Mouse (Mus musculus) forebrain, embryonic 15.5 days (tissue): Measurements from ENCODE around the gene Gbp2. TPM values are rescaled to one million over a fixed set of nuclear protein-coding genes. Genes with fewer than 3 reads are reported as not detected.

Experiments used
- ATAC-seq: fragments of 200-750 bp; cut with Nextera tagmentation; replicated peaks from 2 replicates; pipeline ENCODE4 v1.8.0; 2017; ENCODE audit warnings: mild to moderate bottlenecking, moderate TSS enrichment, moderate library complexity
- H3K27ac ChIP-seq: fragments of 300-500 bp; sonication (generic); replicated peaks from 2 replicates; pipeline ENCODE4 v1.5.1; 2015; ENCODE audit warnings: mild to moderate bottlenecking, inconsistent platforms
- H3K27me3 ChIP-seq: fragments of 300-500 bp; sonication (generic); 2 replicates; pipeline ENCODE4 v1.6.1; 2015; ENCODE audit warnings: inconsistent platforms
- H3K36me3 ChIP-seq: fragments of 300-500 bp; sonication (generic); 2 replicates; pipeline ENCODE4 v1.6.1; 2015; ENCODE audit warnings: mild to moderate bottlenecking, inconsistent platforms
- H3K4me1 ChIP-seq: fragments of 300-500 bp; sonication (generic); 2 replicates; pipeline ENCODE4 v1.6.1; 2015; ENCODE audit warnings: inconsistent platforms
- H3K4me2 ChIP-seq: fragments of 300-500 bp; sonication (generic); replicated peaks from 2 replicates; pipeline ENCODE4 v1.6.1; 2015; ENCODE audit warnings: mild to moderate bottlenecking, inconsistent platforms
- H3K4me3 ChIP-seq: fragments of 300-500 bp; sonication (generic); 2 replicates; pipeline ENCODE4 v1.5.1; 2015; ENCODE audit warnings: mild to moderate bottlenecking, inconsistent platforms
- H3K9ac ChIP-seq: fragments of 300-500 bp; sonication (generic); replicated peaks from 2 replicates; pipeline ENCODE4 v1.6.1; 2015; ENCODE audit warnings: mild to moderate bottlenecking, inconsistent platforms
- H3K9me3 ChIP-seq: fragments of 300-500 bp; sonication (generic); 2 replicates; pipeline ENCODE4 v1.6.1; 2016; ENCODE audit warnings: inconsistent platforms
- WGBS: fragments of 180-500 bp; shearing (Covaris S2); methylation state at CpG from one replicate; pipeline ENCODE4 v1.1.7; 2015; ENCODE audit warnings: mixed read lengths; 5-methylcytosine and 5-hydroxymethylcytosine counted together
- polyA plus RNA-seq: library from polyadenylated mRNA; unstranded; fragments of >200 nt; fragmentation: Nextera tagmentation; extraction: Ambion mirVana; gene quantifications from 2 replicates; pipeline ENCODE4 v1.2.1, GENCODE M21; 2015

The Gbp2 gene
- 0.28 and 0.40 TPM in 2 replicates for polyA plus RNA-seq

DNA sequence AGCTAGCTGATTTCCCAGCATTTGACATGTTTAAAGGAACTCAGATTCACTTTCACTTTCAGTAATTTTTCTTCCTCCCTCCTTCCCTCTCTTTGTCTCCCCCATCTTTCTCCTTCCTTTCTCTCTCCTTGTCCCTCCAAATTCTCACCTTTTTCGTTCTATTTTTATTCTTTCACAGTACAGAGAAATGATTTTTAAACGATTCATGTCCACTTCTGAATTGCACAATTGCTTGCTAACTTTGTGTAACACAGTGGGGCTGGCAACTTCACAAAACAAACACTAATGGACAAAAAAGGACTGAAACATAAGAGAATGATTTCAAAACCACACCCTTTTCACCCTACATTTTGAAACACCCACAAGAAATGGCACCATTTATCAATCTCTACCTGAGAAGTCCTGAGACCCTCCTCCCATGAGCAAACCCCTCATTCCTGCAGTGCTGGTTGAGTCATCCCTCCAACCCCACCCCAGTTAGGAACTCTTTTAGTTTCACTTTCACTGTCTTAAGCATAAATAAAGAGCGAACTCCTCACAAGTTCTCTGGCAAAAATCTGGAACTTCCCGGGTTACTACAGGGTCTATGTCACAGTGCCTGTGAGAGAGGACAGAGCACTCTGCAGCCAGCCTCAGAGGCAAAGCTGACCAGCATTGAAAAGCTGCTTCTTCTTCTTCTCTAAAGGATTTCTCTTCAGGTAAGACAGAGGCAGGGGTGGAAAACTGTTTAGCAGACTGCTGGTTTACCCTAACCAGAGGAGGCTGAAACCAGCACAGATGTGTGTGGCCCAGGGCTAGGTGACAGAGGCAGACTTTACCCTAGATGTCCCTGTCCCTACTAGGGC, at the start of gene Gbp2:
Gbp2 (plus strand) TSS at position 492 of the 845 bp plus-strand sequence.
- WGBS = 69% methylated on average over 4 of the region's 4 CpGs
- no peaks in the 10 kb centered on the region for H3K4me1 ChIP-seq
- no peak within 1 kb of the TSS for H3K4me3 ChIP-seq
- H3K4me2 ChIP-seq = no peak within 1 kb of the TSS
- no peak for ATAC-seq
- no peak within 1 kb of the TSS for H3K27ac ChIP-seq
- H3K27me3 ChIP-seq = no peaks in the 10 kb centered on the region
- no peaks in the 10 kb centered on the region for H3K36me3 ChIP-seq
- H3K9me3 ChIP-seq = no peaks in the 10 kb centered on the region
- no peak within 1 kb of the TSS for H3K9ac ChIP-seq

DNA sequence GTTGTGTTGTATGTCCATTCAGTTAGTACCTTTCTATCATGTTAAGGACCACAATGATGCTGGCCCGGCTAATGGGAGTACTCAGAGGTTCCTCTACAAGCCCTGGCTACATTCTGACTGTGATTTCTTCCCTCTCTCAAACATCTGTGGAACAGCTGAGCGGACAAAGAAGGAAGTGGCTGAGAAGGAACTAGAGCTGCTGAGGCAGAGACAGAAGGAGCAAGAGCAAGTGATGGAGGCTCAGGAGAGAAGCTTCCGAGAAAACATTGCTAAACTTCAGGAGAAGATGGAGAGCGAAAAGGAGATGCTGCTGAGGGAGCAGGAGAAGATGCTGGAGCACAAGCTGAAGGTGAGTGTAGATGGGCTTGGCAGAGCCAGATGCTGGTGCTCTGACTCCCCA, 49.7 kb upstream of the Gbp2 start:
- Histone ChIP-seq H3K9ac (no peak overlapping the region), H3K4me3 (no peak overlapping the region), H3K27ac (no peak overlapping the region), H3K27me3 (no peaks in the 10 kb centered on the region), H3K36me3 (no peaks in the 10 kb centered on the region), H3K4me1 (no peaks in the 10 kb centered on the region), H3K4me2 (no peak overlapping the region), H3K9me3 (no peaks in the 10 kb centered on the region)
- ATAC-seq = no peak
- WGBS = 88% methylated on average over 4 of the region's 4 CpGs

DNA sequence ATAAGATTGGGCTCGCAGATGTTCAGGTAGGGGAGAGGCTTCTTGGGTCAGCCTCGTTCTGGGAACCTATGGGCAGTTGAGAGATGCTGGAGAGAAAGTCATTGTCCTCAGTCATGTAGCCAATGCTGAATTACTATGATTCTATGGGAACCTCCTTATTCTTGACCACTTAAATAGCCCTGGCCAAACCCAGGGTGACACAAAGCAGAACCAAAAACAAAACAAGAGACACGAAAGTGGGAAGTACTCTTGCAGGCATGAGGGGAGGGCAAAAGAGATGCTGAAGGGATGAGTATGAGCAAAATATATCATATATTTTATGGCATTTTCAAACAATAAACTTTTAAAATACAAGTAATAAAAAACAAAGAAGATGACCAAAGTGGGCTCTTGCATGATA, 43.3 kb upstream of the Gbp2 start:
- no peaks in the 10 kb centered on the region for H3K9me3 ChIP-seq
- no peaks in the 10 kb centered on the region for H3K36me3 ChIP-seq
- no peaks in the 10 kb centered on the region for H3K4me1 ChIP-seq
- no peak overlapping the region for H3K27ac ChIP-seq
- ATAC-seq = no peak
- H3K4me3 ChIP-seq = no peak overlapping the region
- WGBS = 78% methylated on average over 3 of the region's 3 CpGs
- no peak overlapping the region for H3K9ac ChIP-seq
- H3K4me2 ChIP-seq = no peak overlapping the region
- H3K27me3 ChIP-seq = no peaks in the 10 kb centered on the region

DNA sequence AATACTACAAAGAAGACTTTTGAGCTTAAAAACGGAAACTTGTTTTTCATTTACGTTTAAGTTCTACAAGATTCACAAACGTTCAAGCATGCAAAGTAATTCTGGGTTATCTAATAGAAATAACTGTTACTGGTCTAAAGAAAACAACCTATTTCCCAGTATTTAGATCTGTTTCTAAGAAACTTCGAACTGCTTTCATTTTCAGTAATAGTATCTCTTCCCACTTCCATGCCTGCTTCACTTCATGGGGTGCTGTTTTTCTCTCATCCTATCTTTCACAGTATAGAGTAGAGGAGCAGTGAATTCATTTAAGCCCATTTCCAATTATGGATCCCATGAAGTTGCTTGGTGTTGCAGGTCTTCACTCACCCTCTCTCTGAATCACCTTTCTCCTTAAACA, 42.1 kb upstream of the Gbp2 start:
- Histone ChIP-seq H3K9me3 (no peaks in the 10 kb centered on the region), H3K36me3 (no peaks in the 10 kb centered on the region), H3K9ac (no peak overlapping the region), H3K27ac (no peak overlapping the region), H3K4me2 (no peak overlapping the region), H3K27me3 (no peaks in the 10 kb centered on the region), H3K4me3 (no peak overlapping the region), H3K4me1 (no peaks in the 10 kb centered on the region)
- 93% methylated on average over 4 of the region's 4 CpGs for WGBS
- no peak for ATAC-seq

DNA sequence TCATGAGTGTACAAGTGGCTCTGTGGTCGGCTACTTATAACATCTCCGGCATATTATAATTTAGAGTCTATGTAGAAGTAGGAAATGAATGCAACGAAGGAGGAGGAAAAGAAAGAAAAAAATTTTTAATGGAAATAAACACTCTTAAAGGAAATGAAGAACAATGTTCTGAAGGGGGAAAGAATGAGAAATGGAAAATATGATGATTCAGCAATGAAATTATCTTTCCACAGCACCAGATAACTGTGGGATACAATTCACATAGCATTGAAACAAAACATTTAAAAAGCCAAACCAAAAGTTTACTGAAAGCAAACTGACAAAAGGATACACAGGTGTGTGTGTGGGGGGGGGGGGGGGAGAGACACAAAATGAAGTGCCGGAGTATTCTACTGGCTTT, 37.3 kb upstream of the Gbp2 start:
- Histone ChIP-seq H3K4me3 (no peak overlapping the region), H3K4me1 (no peaks in the 10 kb centered on the region), H3K27me3 (no peaks in the 10 kb centered on the region), H3K27ac (no peak overlapping the region), H3K36me3 (no peaks in the 10 kb centered on the region), H3K9me3 (no peaks in the 10 kb centered on the region), H3K4me2 (no peak overlapping the region), H3K9ac (no peak overlapping the region)
- ATAC-seq = no peak
- 93% methylated on average over 4 of the region's 4 CpGs for WGBS

DNA sequence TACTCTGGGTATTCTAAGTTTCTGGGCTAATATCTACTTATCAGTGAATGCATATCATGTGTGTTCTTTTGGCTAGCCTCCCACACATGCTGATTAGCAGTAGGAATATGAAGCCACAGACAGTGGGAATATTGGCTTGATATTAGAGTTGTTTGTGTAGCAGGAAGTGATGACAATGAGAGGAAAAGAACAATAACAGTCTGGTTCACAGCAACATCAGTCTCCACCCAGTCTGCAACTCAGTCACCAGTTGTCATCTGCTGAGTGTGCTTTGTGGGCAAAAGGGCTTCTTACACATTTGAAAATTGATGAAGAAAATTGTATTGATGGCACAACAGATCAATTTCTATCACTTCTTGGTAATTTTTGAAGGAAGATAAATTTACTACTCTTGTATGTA, 33.0 kb upstream of the Gbp2 start:
- Histone ChIP-seq H3K27ac (no peak overlapping the region), H3K4me1 (no peaks in the 10 kb centered on the region)
- no peak for ATAC-seq

DNA sequence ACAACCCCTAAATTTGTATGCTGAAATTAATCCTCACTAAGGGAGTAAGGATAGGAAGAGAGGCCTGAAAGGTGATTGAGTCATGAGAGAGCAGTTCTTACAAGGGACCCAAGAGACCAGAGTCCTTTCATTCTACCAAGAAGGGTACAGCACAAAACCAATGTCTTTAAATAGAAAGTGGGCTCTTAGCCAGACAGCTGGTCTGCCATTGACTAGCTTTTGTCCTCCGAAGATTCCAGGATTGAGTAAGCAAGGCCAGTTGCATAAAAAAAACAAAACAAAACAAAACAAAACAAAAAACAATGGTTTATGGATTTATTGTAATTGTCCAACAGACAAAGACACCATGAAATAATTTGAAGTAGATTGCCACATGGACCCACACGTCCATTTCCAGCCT, 31.5 kb upstream of the Gbp2 start:
- H3K36me3 ChIP-seq = no peaks in the 10 kb centered on the region
- H3K9me3 ChIP-seq = no peaks in the 10 kb centered on the region
- WGBS = 56% methylated on average over 2 of the region's 2 CpGs
- no peak overlapping the region for H3K27ac ChIP-seq
- no peaks in the 10 kb centered on the region for H3K27me3 ChIP-seq
- H3K4me3 ChIP-seq = no peak overlapping the region
- no peak overlapping the region for H3K9ac ChIP-seq
- H3K4me2 ChIP-seq = no peak overlapping the region
- no peaks in the 10 kb centered on the region for H3K4me1 ChIP-seq
- ATAC-seq = no peak

More for the DNA sequence above, 33.0 kb upstream of the Gbp2 start:
- no peak overlapping the region for H3K4me3 ChIP-seq
- no peaks in the 10 kb centered on the region for H3K27me3 ChIP-seq
- H3K9me3 ChIP-seq = no peaks in the 10 kb centered on the region
- H3K36me3 ChIP-seq = no peaks in the 10 kb centered on the region
- no peak overlapping the region for H3K9ac ChIP-seq
- no peak overlapping the region for H3K4me2 ChIP-seq

DNA sequence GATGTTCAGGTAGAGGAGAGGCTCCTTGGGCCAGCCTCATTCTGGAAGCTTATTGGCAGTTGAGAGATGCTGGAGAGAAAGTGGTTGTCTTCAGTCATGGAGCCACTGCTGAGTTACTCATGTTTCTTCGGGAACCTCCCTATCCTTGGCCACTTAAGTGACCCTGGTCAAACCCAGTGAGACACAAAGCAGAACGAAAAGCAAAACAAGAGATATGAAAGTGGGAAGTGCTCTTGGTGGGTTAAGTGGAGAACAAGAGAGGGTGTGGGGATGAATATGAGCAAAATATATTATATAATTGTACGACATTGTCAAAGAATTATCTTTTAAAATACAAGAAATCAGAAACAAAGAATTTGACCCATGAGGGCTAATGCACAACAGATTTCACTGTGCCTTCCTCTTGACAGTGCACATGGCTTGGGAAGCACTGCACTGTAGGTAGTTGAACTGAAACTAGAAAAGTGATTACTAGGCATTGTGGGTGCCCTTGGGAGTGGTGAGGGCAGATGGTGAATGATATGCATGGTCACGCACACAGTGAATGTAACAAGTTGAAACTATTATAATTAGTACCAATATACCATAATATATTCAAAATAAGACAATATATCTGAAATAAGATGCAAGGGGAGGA, 29.9 kb upstream of the Gbp2 start:
- no peaks in the 10 kb centered on the region for H3K4me1 ChIP-seq
- no peak overlapping the region for H3K9ac ChIP-seq
- no peaks in the 10 kb centered on the region for H3K36me3 ChIP-seq
- no peak overlapping the region for H3K4me3 ChIP-seq
- no peak overlapping the region for H3K27ac ChIP-seq
- H3K9me3 ChIP-seq = no peaks in the 10 kb centered on the region
- no peak for ATAC-seq
- H3K27me3 ChIP-seq = no peaks in the 10 kb centered on the region
- no peak overlapping the region for H3K4me2 ChIP-seq
- WGBS = 89% methylated on average over 4 of the region's 4 CpGs

DNA sequence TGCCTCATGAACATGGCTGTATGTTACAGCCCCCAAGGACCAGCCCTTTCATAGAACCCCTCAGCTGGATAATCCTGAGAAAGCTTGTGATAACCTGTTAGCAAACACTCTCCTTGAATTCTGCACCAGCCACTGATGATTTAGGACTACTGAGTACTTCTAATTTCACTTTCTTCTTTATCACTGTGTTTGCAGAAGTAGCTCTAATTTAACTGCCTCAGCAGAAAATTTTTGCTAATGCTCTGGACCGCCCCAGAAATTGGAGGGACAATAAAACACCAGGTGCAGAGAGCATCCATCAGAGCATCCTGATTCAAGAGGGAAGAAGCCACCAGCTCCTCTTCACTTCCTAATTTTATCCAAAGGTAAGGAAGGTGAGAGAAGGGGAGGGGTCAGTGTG, 25.9 kb upstream of the Gbp2 start, which contains the start of gene Gbp2b:
Gbp2b (plus strand) TSS at position 301 of the 400 bp plus-strand sequence.
- H3K4me2 ChIP-seq = no peak within 1 kb of the TSS
- H3K9ac ChIP-seq = no peak within 1 kb of the TSS
- H3K9me3 ChIP-seq = no peaks in the 10 kb centered on the region
- no peaks in the 10 kb centered on the region for H3K36me3 ChIP-seq
- H3K27me3 ChIP-seq = no peaks in the 10 kb centered on the region
- 84% methylated on average over 1 of the region's 1 CpGs for WGBS
- ATAC-seq = no peak
- no peaks in the 10 kb centered on the region for H3K4me1 ChIP-seq
- H3K27ac ChIP-seq = no peak within 1 kb of the TSS
- H3K4me3 ChIP-seq = no peak within 1 kb of the TSS

DNA sequence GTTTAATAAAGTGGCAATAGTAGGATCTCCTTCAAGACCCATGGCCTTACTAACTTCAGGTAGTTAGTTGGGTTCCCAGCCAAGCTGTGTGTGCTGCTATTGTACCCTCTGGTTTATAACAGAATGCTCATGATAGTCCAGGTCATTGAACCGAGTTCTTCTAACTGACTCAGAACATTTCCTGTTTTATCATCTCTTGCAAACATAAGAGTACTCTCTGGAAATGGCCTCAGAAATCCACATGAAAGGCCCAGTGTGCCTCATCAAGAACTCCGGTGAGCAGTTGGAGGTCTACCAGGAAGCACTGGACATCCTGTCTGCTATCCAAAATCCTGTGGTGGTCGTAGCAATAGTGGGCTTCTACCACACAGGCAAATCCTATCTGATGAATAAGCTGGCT, 22.5 kb upstream of the Gbp2 start:
- H3K9ac ChIP-seq = no peak overlapping the region
- no peaks in the 10 kb centered on the region for H3K27me3 ChIP-seq
- H3K4me2 ChIP-seq = no peak overlapping the region
- H3K36me3 ChIP-seq = no peaks in the 10 kb centered on the region
- no peak overlapping the region for H3K4me3 ChIP-seq
- ATAC-seq = no peak
- 88% methylated on average over 3 of the region's 3 CpGs for WGBS
- no peaks in the 10 kb centered on the region for H3K4me1 ChIP-seq
- no peaks in the 10 kb centered on the region for H3K9me3 ChIP-seq
- H3K27ac ChIP-seq = no peak overlapping the region

DNA sequence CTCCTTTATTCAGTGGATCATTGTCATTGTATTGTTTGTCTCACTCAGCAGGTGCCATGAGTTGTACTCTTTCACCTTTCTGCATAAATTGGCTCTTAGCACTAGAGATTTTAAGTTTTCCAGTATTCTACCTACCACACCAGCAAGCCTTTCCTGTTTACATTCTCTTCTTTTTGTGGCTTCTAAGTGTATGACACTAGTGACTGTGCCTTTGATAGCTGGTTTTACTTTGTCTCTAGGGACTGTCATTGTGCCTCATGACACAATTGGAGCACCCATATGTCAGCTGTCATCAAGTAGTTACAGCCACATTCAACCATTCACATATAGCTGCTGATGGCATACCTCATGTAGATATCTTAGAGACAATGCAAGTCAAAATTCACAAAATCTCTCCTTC, 18.7 kb upstream of the Gbp2 start:
- Histone ChIP-seq H3K4me2 (no peak overlapping the region), H3K9me3 (no peaks in the 10 kb centered on the region), H3K4me1 (no peaks in the 10 kb centered on the region), H3K9ac (no peak overlapping the region), H3K4me3 (no peak overlapping the region), H3K36me3 (no peaks in the 10 kb centered on the region), H3K27me3 (no peaks in the 10 kb centered on the region), H3K27ac (no peak overlapping the region)
- ATAC-seq = no peak

DNA sequence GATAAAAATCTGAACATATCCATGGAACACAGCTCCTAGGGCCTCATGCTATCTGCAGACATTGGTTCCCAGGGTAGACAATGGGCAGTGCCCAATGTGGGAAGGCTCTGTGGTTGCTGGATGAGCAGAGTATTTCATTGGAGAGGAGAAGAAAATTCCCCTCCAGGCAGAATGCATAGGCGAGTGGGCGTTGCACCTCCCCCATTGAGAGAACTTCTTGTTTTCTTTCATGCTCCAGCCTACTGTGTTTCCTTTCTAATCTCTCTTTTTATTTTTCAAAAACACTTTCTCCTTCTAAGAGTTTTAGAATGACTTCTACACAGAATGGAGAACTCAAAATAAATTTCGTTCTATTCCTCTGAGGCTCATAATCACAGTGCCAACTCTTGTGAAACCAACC, 1.7 kb upstream of the Gbp2 start:
- ATAC-seq = no peak
- Histone ChIP-seq H3K27ac (no peak overlapping the region), H3K4me3 (no peak overlapping the region), H3K27me3 (no peaks in the 10 kb centered on the region), H3K9ac (no peak overlapping the region), H3K4me1 (no peaks in the 10 kb centered on the region), H3K9me3 (no peaks in the 10 kb centered on the region), H3K4me2 (no peak overlapping the region), H3K36me3 (no peaks in the 10 kb centered on the region)
- 79% methylated on average over 3 of the region's 3 CpGs for WGBS

DNA sequence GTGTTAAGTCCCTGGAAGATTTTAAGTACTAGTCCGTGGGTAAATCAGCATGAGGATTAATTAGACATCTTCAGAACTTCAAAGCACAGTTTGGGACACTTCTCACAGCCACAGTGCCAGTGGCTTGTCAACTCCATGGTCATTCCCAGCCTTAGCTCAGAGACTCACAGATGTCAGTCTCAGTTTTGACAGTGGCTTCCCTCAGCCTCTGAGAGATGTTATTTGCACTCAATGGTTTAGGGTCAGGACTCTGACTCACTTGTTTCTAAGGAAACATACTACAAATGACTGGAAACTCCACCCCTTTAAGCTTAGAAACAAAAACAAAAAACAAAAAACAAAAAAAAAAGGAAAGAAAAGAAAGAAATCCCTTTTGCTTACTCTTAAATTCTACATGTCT, 796 bp upstream of the Gbp2 start:
- Histone ChIP-seq H3K9me3 (no peaks in the 10 kb centered on the region), H3K9ac (no peak overlapping the region), H3K4me1 (no peaks in the 10 kb centered on the region), H3K27me3 (no peaks in the 10 kb centered on the region), H3K4me3 (no peak overlapping the region), H3K27ac (no peak overlapping the region), H3K36me3 (no peaks in the 10 kb centered on the region), H3K4me2 (no peak overlapping the region)
- WGBS = 10% methylated on average over 1 of the region's 1 CpGs
- no peak for ATAC-seq
